Mouse (Mus musculus): ENCODE data around the gene Med19. TPM values are rescaled to one million over a fixed set of nuclear protein-coding genes. Genes with fewer than 3 reads are reported as not detected.
"Not testable (repeated sequence)": the region's sequence is repeated elsewhere in the genome, so short reads cannot be mapped to it uniquely, and the experiment has no call there.

The Med19 gene
- polyA plus RNA-seq, 1 experiment from 2014 or later: 12.7 TPM

- H3K9me3 ChIP-seq (ENCODE audit: low read length): no peaks in the 10 kb centered on the region
- no peak overlapping the region for H3K9ac ChIP-seq (replicated peaks)
- TF ChIP-seq EP300 (IDR thresholded peaks at IDR 0.05; ENCODE audit: low read depth) (no peak), CTCF (IDR thresholded peaks at IDR 0.05; ENCODE audit: low read depth) (no peak)
- ATAC-seq (no peak), DNase-seq (no peak)
- H3K36me3 ChIP-seq (replicated peaks; ENCODE audit: insufficient read depth, low read length): peaks cover 34% of the 10 kb centered on the region
- no peak overlapping the region for H3K4me3 ChIP-seq (ENCODE audit: low read depth, low read length)
- no peak overlapping the region for H3K4me2 ChIP-seq (ENCODE audit: low read depth, low read length)
- H3K4me1 ChIP-seq (ENCODE audit: insufficient read depth): peaks cover 25% of the 10 kb centered on the region
- no peaks in the 10 kb centered on the region for H3K27me3 ChIP-seq (ENCODE audit: insufficient read depth, low read length)
- WGBS (ENCODE audit: insufficient replicate concordance): 93% methylated on average over 2 of the region's 2 CpGs
- no peak overlapping the region for H3K27ac ChIP-seq (ENCODE audit: low read depth)
These were observed 42.5 kb downstream of the Med19 start for GRCm38 (mm10) chr2:84720718-84721117.

DNA sequence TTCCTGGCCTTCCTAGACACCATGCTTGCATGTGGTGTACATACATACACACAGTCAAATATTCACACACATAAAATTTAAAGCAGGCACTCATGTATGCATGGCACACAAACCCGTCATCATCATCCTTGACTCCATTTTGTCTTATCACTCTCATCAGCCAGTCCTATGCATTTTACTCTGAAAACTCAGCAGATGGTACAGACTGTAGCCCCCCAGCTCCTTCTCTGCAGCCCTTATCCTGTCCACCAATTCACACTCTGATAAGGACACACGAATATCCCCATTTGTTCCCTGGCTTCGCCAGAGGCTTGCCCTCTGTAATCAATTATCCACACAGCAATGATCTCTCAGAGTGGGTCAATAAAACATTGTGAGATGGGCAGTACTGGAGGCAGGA is 43.0 kb downstream of the Med19 start:
- H3K9ac ChIP-seq (replicated peaks): no peak overlapping the region
- no peak for ATAC-seq

GRCm38 (mm10) chr2:84723856-84724255 is 45.7 kb downstream of the Med19 start:
- ATAC-seq (no peak), DNase-seq (no peak)
- peaks cover 25% of the 10 kb centered on the region for H3K4me1 ChIP-seq (ENCODE audit: insufficient read depth)
- H3K36me3 ChIP-seq (replicated peaks; ENCODE audit: insufficient read depth, low read length): peaks cover 39% of the 10 kb centered on the region
- 93% methylated on average over 14 of the region's 14 CpGs for WGBS (ENCODE audit: insufficient replicate concordance)
- no peak overlapping the region for H3K27ac ChIP-seq (ENCODE audit: low read depth)
- H3K9ac ChIP-seq (replicated peaks): no peak overlapping the region
- no peak for TF ChIP-seq CTCF (IDR thresholded peaks at IDR 0.05; ENCODE audit: low read depth)
- TF ChIP-seq EP300 (IDR thresholded peaks at IDR 0.05; ENCODE audit: low read depth): no peak
- H3K27me3 ChIP-seq (ENCODE audit: insufficient read depth, low read length): no peaks in the 10 kb centered on the region
- no peak overlapping the region for H3K4me2 ChIP-seq (ENCODE audit: low read depth, low read length)
- no peak overlapping the region for H3K4me3 ChIP-seq (ENCODE audit: low read depth, low read length)
- no peaks in the 10 kb centered on the region for H3K9me3 ChIP-seq (ENCODE audit: low read length)

More for the DNA sequence above, 43.0 kb downstream of the Med19 start:
- Histone ChIP-seq H3K4me2 (ENCODE audit: low read depth, low read length) (no peak overlapping the region), H3K36me3 (replicated peaks; ENCODE audit: insufficient read depth, low read length) (peaks cover 39% of the 10 kb centered on the region), H3K9me3 (ENCODE audit: low read length) (no peaks in the 10 kb centered on the region), H3K4me3 (ENCODE audit: low read depth, low read length) (no peak overlapping the region), H3K4me1 (ENCODE audit: insufficient read depth) (peaks cover 29% of the 10 kb centered on the region), H3K27me3 (ENCODE audit: insufficient read depth, low read length) (no peaks in the 10 kb centered on the region), H3K27ac (ENCODE audit: low read depth) (no peak overlapping the region)
- TF ChIP-seq EP300 (IDR thresholded peaks at IDR 0.05; ENCODE audit: low read depth) (no peak), CTCF (IDR thresholded peaks at IDR 0.05; ENCODE audit: low read depth) (no peak)
- 52% methylated on average over 3 of the region's 3 CpGs for WGBS (ENCODE audit: insufficient replicate concordance)
- DNase-seq: no peak

- no peak for DNase-seq
- Histone ChIP-seq H3K4me1 (ENCODE audit: insufficient read depth) (peaks cover 31% of the 10 kb centered on the region), H3K9me3 (ENCODE audit: low read length) (no peaks in the 10 kb centered on the region), H3K9ac (replicated peaks) (peak overlapping the region; percentile 70), H3K27me3 (ENCODE audit: insufficient read depth, low read length) (no peaks in the 10 kb centered on the region), H3K27ac (ENCODE audit: low read depth) (no peak overlapping the region), H3K4me3 (ENCODE audit: low read depth, low read length) (peak overlapping the region; percentile 62), H3K36me3 (replicated peaks; ENCODE audit: insufficient read depth, low read length) (peaks cover 39% of the 10 kb centered on the region), H3K4me2 (ENCODE audit: low read depth, low read length) (peak overlapping the region; percentile 80)
- ATAC-seq: no peak
- 90% methylated on average over 10 of the region's 10 CpGs for WGBS (ENCODE audit: insufficient replicate concordance)
- no peak for TF ChIP-seq EP300 (IDR thresholded peaks at IDR 0.05; ENCODE audit: low read depth)
- no peak for TF ChIP-seq CTCF (IDR thresholded peaks at IDR 0.05; ENCODE audit: low read depth)
These were observed 47.6 kb downstream of the Med19 start for GRCm38 (mm10) chr2:84725770-84726169.

GRCm38 (mm10) chr2:84726716-84727115 is 48.5 kb downstream of the Med19 start:
- Histone ChIP-seq H3K27me3 (ENCODE audit: insufficient read depth, low read length) (no peaks in the 10 kb centered on the region), H3K4me2 (ENCODE audit: low read depth, low read length) (peak overlapping the region; percentile 80), H3K4me3 (ENCODE audit: low read depth, low read length) (peak overlapping the region; percentile 62), H3K9me3 (ENCODE audit: low read length) (no peaks in the 10 kb centered on the region), H3K4me1 (ENCODE audit: insufficient read depth) (peaks cover 36% of the 10 kb centered on the region), H3K9ac (replicated peaks) (peak overlapping the region; percentile 70), H3K36me3 (replicated peaks; ENCODE audit: insufficient read depth, low read length) (peaks cover 34% of the 10 kb centered on the region), H3K27ac (ENCODE audit: low read depth) (peak overlapping the region; percentile 84)
- TF ChIP-seq CTCF (IDR thresholded peaks at IDR 0.05; ENCODE audit: low read depth): no peak
- TF ChIP-seq EP300 (IDR thresholded peaks at IDR 0.05; ENCODE audit: low read depth): no peak
- 2% methylated on average over 9 of the region's 9 CpGs for WGBS (ENCODE audit: insufficient replicate concordance)
- no peak for DNase-seq
- ATAC-seq: peak; percentile 20

- Histone ChIP-seq H3K4me1 (ENCODE audit: insufficient read depth) (peaks cover 42% of the 10 kb centered on the region), H3K27ac (ENCODE audit: low read depth) (peak within 1 kb of the TSS; percentile 84), H3K9ac (replicated peaks) (peak within 1 kb of the TSS; percentile 70), H3K36me3 (replicated peaks; ENCODE audit: insufficient read depth, low read length) (peaks cover 30% of the 10 kb centered on the region), H3K4me2 (ENCODE audit: low read depth, low read length) (peak within 1 kb of the TSS; percentile 80), H3K4me3 (ENCODE audit: low read depth, low read length) (peak within 1 kb of the TSS; percentile 62), H3K9me3 (ENCODE audit: low read length) (no peaks in the 10 kb centered on the region), H3K27me3 (ENCODE audit: insufficient read depth, low read length) (no peaks in the 10 kb centered on the region)
- under 1% methylated on average over 39 of the region's 39 CpGs for WGBS (ENCODE audit: insufficient replicate concordance)
- ATAC-seq (peak; percentile 97), DNase-seq (peak; percentile 98)
- 0 out of 2 replicates have a peak, but pooled peaks have one; percentile 8 for TF ChIP-seq CTCF (IDR thresholded peaks at IDR 0.05; ENCODE audit: low read depth)
- peak; percentile 47; the same call in 1 of the 2 replicates for TF ChIP-seq EP300 (IDR thresholded peaks at IDR 0.05; ENCODE audit: low read depth)
These were observed 49.1 kb downstream of the Med19 start, which contains the start of gene Clp1 for GRCm38 (mm10) chr2:84727172-84727858. Gene Clp1 (minus strand): TSS chr2:84727350.

GRCm38 (mm10) chr2:84728191-84728590 is 50.0 kb downstream of the Med19 start:
- 80% methylated on average over 5 of the region's 5 CpGs for WGBS (ENCODE audit: insufficient replicate concordance)
- H3K27me3 ChIP-seq (ENCODE audit: insufficient read depth, low read length); DNase-seq; H3K4me3 ChIP-seq (ENCODE audit: low read depth, low read length); H3K9ac ChIP-seq (replicated peaks); H3K9me3 ChIP-seq (ENCODE audit: low read length); ATAC-seq: not testable (repeated sequence)
- peaks cover 27% of the 10 kb centered on the region for H3K36me3 ChIP-seq (replicated peaks; ENCODE audit: insufficient read depth, low read length)
- peaks cover 48% of the 10 kb centered on the region for H3K4me1 ChIP-seq (ENCODE audit: insufficient read depth)
- peak overlapping the region; percentile 84; the same call in 1 of the 2 replicates for H3K27ac ChIP-seq (ENCODE audit: low read depth)
- peak overlapping the region; percentile 80 for H3K4me2 ChIP-seq (ENCODE audit: low read depth, low read length)
